Mouse (Mus musculus) frontal cortex, postnatal 36 days (tissue): ENCODE data around the gene Defb13.
"Not testable (repeated sequence)": the region's sequence is repeated elsewhere in the genome, so short reads cannot be mapped to it uniquely, and the experiment has no call there.

Experiments used
- DNase-seq, 2 experiments: peaks; one replicate each; pipeline ENCODE4 v3.0.0; 2022; ENCODE audit warnings: low spot score in 2 of 2

Gene Defb13

GRCm38 (mm10) chr8:21946462-21946861 is at the start of gene Defb13:
Defb13 (plus strand) TSS chr8:21946762.
- DNase-seq: no peak

- not testable (repeated sequence) for DNase-seq
Measured at GRCm38 (mm10) chr8:21906290-21906689, 40.3 kb upstream of the Defb13 start, which contains the start of gene Defb11. Defb11 (minus strand) TSS chr8:21906412.

- DNase-seq: no peak
Measured at GRCm38 (mm10) chr8:21911931-21912330, 34.6 kb upstream of the Defb13 start.

GRCm38 (mm10) chr8:21912554-21912953 is 34.0 kb upstream of the Defb13 start:
- DNase-seq: no peak

GRCm38 (mm10) chr8:21915625-21916024 is 30.9 kb upstream of the Defb13 start:
- DNase-seq: peak; percentile 35 to 36

DNA sequence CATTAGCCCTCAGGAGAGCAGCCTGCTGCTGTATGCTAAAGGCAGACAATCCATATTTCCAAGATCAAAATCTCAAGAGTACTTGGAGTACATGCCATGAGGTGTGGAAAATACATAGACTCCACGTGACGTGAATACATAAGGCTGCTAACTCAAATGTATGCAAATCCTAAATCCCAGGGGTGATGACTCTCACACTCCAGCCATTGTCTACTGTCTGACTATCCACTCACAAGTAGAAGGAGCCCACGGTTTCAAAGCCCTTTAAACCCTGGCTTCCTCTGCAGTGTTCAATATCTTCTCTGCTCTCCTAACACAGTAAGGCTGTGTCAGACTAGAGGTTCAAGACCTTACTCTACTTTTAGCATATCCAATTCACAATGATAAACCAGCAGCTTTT is 15.8 kb upstream of the Defb13 start:
- DNase-seq: not testable (repeated sequence)

DNA sequence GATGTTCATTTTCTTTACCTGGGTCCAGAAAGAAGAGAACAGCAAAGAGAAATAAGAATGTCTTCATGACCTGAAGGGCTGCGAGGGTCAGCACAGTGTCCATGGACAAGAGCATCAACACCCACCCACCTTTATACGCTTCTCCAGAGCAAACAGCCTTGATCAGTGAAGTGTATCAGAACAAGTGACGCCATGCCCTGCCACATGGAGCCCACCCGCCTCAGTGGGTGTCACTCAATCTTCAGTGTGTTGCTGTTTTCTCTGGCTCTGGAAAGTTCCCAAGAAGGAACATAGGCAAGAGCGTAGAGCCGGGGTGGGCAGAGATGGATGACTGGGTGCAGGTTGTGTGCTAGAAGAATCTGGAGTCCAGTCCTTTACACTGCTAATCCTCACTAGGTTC is 14.0 kb upstream of the Defb13 start, which contains the start of gene Defb15:
TSS of gene Defb15 (minus strand) at position 101 of the 400 bp plus-strand sequence.
- DNase-seq: no peak

GRCm38 (mm10) chr8:21938052-21938451 is 8.5 kb upstream of the Defb13 start, which contains the start of gene Defb35:
Defb35 (plus strand) TSS chr8:21938352.
- DNase-seq: not testable (repeated sequence)

GRCm38 (mm10) chr8:21947311-21948017 is 902 bp downstream of the Defb13 start:
- no peak for DNase-seq

- DNase-seq: peak; percentile 22 to 69
Measured at GRCm38 (mm10) chr8:21955321-21955720, 8.8 kb downstream of the Defb13 start.

DNA sequence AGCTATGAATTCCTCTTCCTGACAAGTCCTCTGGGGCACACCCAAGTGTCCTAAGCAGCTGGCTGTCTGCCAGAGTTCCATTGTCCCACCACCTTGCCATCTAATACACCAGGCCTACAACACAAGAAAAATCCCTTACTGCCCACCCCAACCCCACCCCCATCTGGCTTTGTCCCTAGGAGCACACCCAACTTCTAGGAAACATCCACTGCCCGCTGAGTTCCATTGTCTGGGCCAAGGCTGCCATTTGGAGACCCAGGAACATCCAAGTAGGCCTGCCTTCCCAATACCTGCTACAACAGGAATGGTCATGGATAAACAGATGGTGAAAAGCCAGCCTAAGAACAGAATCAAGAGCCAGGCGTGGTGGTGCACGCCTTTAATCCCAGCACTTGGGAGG is 9.8 kb downstream of the Defb13 start:
- no peak for DNase-seq

DNA sequence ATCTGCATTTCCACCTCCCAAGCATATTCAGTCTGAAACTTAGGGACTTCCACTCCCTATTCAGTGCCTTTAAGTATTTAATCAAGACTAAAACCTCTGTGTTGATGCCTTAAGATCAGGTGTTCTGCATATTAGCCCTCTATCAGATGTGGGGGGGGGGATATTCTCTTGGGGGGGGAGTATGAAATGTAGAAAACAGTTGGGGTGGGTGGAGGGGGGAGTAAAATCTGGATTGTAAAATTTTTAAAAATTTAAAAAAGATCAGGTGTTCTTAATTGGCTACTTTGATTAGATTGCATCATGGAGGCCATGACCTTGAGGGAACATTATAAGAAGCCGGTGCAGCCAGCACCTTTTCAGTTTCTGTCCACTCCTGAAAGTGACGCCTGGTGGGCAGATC is 11.9 kb downstream of the Defb13 start, which contains the start of gene Fam90a1a:
TSS of gene Fam90a1a (plus strand) at position 301 of the 400 bp plus-strand sequence.
- DNase-seq: no peak

- no peak for DNase-seq
Measured at GRCm38 (mm10) chr8:21966646-21967045, 20.1 kb downstream of the Defb13 start.

GRCm38 (mm10) chr8:21969475-21969874 is 22.9 kb downstream of the Defb13 start, which contains the start of gene Ccdc70:
Ccdc70 (plus strand) TSS chr8:21969775.
- no peak for DNase-seq

GRCm38 (mm10) chr8:21978193-21978592 is 31.6 kb downstream of the Defb13 start:
- peak; percentile 14 to 49 for DNase-seq

DNA sequence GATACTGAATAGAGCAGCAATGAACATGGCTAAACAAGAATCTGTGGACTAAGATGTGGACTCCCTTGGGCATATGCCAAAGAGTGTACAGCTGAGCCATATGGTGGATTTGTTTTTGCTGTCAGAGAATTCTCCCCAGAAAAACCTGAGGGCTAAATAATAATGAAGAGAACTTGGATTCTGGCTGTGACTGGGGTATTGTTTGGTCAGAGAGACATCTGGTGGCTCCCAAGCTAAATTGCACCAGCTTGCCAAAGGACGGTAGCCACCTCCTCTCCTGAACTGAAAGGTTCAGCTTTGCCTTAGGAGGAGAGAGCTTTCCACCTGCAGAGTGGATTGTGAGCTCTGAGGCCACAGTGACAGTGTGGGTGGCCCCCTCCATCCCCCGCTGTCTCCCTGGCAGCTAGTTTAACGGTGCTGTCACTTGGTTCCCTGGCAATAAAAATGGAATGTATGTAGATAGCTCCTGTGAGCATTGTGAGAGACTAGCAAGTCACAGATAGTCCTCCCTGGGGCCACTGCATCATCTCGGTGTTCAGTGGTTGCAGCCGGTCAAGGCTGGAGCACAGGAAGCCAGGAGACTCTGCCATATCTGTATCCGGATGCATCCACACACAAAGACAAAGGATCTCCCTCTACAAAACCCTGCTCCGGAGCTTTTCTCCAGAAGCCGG is 35.2 kb downstream of the Defb13 start:
- DNase-seq: peak; percentile 23 to 59

- peak; percentile 53 to 70 for DNase-seq
Measured at GRCm38 (mm10) chr8:21992184-21992583, 45.6 kb downstream of the Defb13 start.

- no peak for DNase-seq
Measured at GRCm38 (mm10) chr8:21995181-21995580, 48.6 kb downstream of the Defb13 start.
